ENCODE assay signal across 9 mouse cellular contexts in genomic region chr4:98727295-98727958, GRCm38 (mm10). TPM values are rescaled to one million over a fixed set of nuclear protein-coding genes. Genes with fewer than 3 reads are reported as not detected.
DNase-seq lines count a peak whose midpoint lies in the region; ATAC-seq lines count a peak whose summit lies in the region.
"Had no signal": no experiment of that assay in that cellular context is flagged by ENCODE, and none has a peak within 500 bp of the region (broad histone marks: within the 10 kb centered on the region; RNA-seq: fewer than 3 reads in every experiment).

No protein-coding gene starts in this region.

- H3K9me3 ChIP-seq in heart, embryonic 12.5 days (replicated peaks), result no peaks in the 10 kb centered on the region
- H3K9me3 ChIP-seq in embryonic facial prominence, embryonic 10.5 days, result no peaks in the 10 kb centered on the region
- H3K9me3 ChIP-seq in intestine, embryonic 15.5 days, result no peaks in the 10 kb centered on the region
- H3K9me3 ChIP-seq in midbrain, embryonic 16.5 days (replicated peaks; ENCODE audit: control insufficient read depth, low read length, poor library complexity, severe bottlenecking), result no peaks in the 10 kb centered on the region

- H3K36me3 ChIP-seq in heart, embryonic 12.5 days, result no peaks in the 10 kb centered on the region
- no peaks in the 10 kb centered on the region for H3K36me3 ChIP-seq in embryonic facial prominence, embryonic 10.5 days (replicated peaks)
- H3K36me3 ChIP-seq in intestine, embryonic 15.5 days, result no peaks in the 10 kb centered on the region
- no peaks in the 10 kb centered on the region for H3K36me3 ChIP-seq in midbrain, embryonic 16.5 days (ENCODE audit: control insufficient read depth, insufficient read depth, low read length)

- no peak overlapping the region for H3K27ac ChIP-seq in heart, embryonic 12.5 days (ENCODE audit: poor library complexity, severe bottlenecking)
- no peak overlapping the region for H3K27ac ChIP-seq in embryonic facial prominence, embryonic 10.5 days (replicated peaks)
- H3K27ac ChIP-seq in intestine, embryonic 15.5 days, result no peak overlapping the region
- H3K27ac ChIP-seq in midbrain, embryonic 16.5 days (ENCODE audit: low read length), result no peak overlapping the region

- H3K27me3 ChIP-seq in heart, embryonic 12.5 days (replicated peaks), result peaks cover 22% of the 10 kb centered on the region
- H3K27me3 ChIP-seq in embryonic facial prominence, embryonic 10.5 days (replicated peaks; ENCODE audit: low read depth, poor library complexity, severe bottlenecking), result peaks cover 40% of the 10 kb centered on the region
- peaks cover 4% of the 10 kb centered on the region; the same call in 1 of the 2 replicates for H3K27me3 ChIP-seq in intestine, embryonic 15.5 days (replicated peaks)
- peaks cover 23% of the 10 kb centered on the region for H3K27me3 ChIP-seq in midbrain, embryonic 16.5 days (ENCODE audit: control insufficient read depth, insufficient read depth, low read depth, low read length)

- peak overlapping the region; percentile 73 for H3K4me2 ChIP-seq in heart, embryonic 12.5 days
- H3K4me2 ChIP-seq in intestine, embryonic 15.5 days (replicated peaks), result peak overlapping the region; percentile 68
- H3K4me2 ChIP-seq in midbrain, embryonic 16.5 days (ENCODE audit: low read length), result peak overlapping the region; percentile 54

- DNase-seq in heart, postnatal 10 days, result no peak
- peak; percentile 39 for DNase-seq in embryonic facial prominence, embryonic 10.5 days (ENCODE audit: low spot score)
- no peak for DNase-seq in right cerebral cortex, postnatal 10 days (ENCODE audit: low spot score in 2 of 2)
- DNase-seq in cerebellum, postnatal 36 days, result no peak
- DNase-seq in cerebellum, postnatal 4 days (ENCODE audit: low spot score in 2 of 2), result no peak

- 3% methylated on average over 21 of the region's 21 CpGs for WGBS in heart, embryonic 12.5 days
- 2% methylated on average over 21 of the region's 21 CpGs for WGBS in embryonic facial prominence, embryonic 10.5 days
- 11% methylated on average over 21 of the region's 21 CpGs for WGBS in intestine, embryonic 15.5 days
- WGBS in midbrain, embryonic 16.5 days, result 3% methylated on average over 21 of the region's 21 CpGs

- H3K4me3 ChIP-seq in heart, embryonic 12.5 days, result peak overlapping the region; percentile 39
- H3K4me3 ChIP-seq in embryonic facial prominence, embryonic 10.5 days, result peak overlapping the region; percentile 54
- peak overlapping the region; percentile 24; the same call in 1 of the 2 replicates for H3K4me3 ChIP-seq in intestine, embryonic 15.5 days (replicated peaks)
- peak overlapping the region; percentile 29 for H3K4me3 ChIP-seq in midbrain, embryonic 16.5 days (ENCODE audit: low read depth, low read length)

- no peak overlapping the region for H3K9ac ChIP-seq in heart, embryonic 12.5 days
- H3K9ac ChIP-seq in intestine, embryonic 15.5 days, result no peak overlapping the region
- H3K9ac ChIP-seq in midbrain, embryonic 16.5 days (ENCODE audit: low read depth, low read length), result 0 out of 2 replicates have a peak overlapping the region, but pooled peaks have one; percentile 10

- H3K4me1 ChIP-seq in heart, embryonic 12.5 days (replicated peaks), result peaks cover 10% of the 10 kb centered on the region
- H3K4me1 ChIP-seq in embryonic facial prominence, embryonic 10.5 days, result peaks cover 21% of the 10 kb centered on the region
- H3K4me1 ChIP-seq in intestine, embryonic 15.5 days (replicated peaks), result 0 out of 2 replicates have a peak, but pooled peaks cover 3% of the 10 kb centered on the region
- H3K4me1 ChIP-seq in midbrain, embryonic 16.5 days (ENCODE audit: control insufficient read depth, insufficient read depth, low read length), result peaks cover 14% of the 10 kb centered on the region

- intact Hi-C loops in heart, postnatal 10 days (cut with DNase I), result no loop called here

- no peak for ATAC-seq in heart, embryonic 12.5 days (ENCODE audit: insufficient number of reproducible peaks, low FRiP score)
- no peak for ATAC-seq in intestine, embryonic 15.5 days
- ATAC-seq in midbrain, embryonic 16.5 days, result no peak; the same call in 1 of the 2 replicates

RNA-seq across cellular contexts. Expression of gene L1td1, which starts 0.9 kb away (rescaled TPM):
- polyA plus RNA-seq in heart, embryonic 12.5 days (2016; fragmentation: Nextera tagmentation; extraction: Ambion mirVana), result 0.41 TPM in 1 of 2 replicates, not detected in the other
- not detected for total RNA-seq in heart, postnatal 10 days (2021)
- polyA plus RNA-seq in embryonic facial prominence, embryonic 10.5 days (2016; fragmentation: Nextera tagmentation; extraction: Ambion mirVana), result 0.35 and 0.44 TPM in 2 replicates
- 0.35 and 0.43 TPM in 2 replicates for polyA plus RNA-seq in intestine, embryonic 15.5 days (2015; fragmentation: Nextera tagmentation; extraction: Ambion mirVana)
- not detected in 2 replicates for polyA plus RNA-seq in midbrain, embryonic 16.5 days (2015; fragmentation: Nextera tagmentation; extraction: Ambion mirVana)
- polyA plus RNA-seq: C2C12 had no signal
